Mouse (Mus musculus) adipocyte (in vitro differentiated cells): ENCODE data around the gene Hadha.

Experiments
- DNase-seq: peaks from one replicate; pipeline ENCODE4 v3.0.0-alpha.2; 2016; ENCODE audit warnings: low spot score

The Hadha gene

GRCm38 (mm10) chr5:30154474-30155394, at the start of gene Hadha, which contains the start of gene Hadhb:
Gene Hadha (minus strand): TSS chr5:30155162.
Gene Hadhb (plus strand): TSS chr5:30155248.
- peak; percentile 94 for DNase-seq

- DNase-seq: no peak
Observed at GRCm38 (mm10) chr5:30204441-30204840, 49.5 kb upstream of the Hadha start.

GRCm38 (mm10) chr5:30203216-30203885, 48.4 kb upstream of the Hadha start:
- DNase-seq: no peak

GRCm38 (mm10) chr5:30202221-30202620, 47.3 kb upstream of the Hadha start:
- DNase-seq: no peak

- peak; percentile 78 for DNase-seq
Observed at GRCm38 (mm10) chr5:30201521-30201920, 46.6 kb upstream of the Hadha start.

- DNase-seq: no peak
Observed at GRCm38 (mm10) chr5:30198257-30198656, 43.3 kb upstream of the Hadha start.

- DNase-seq: no peak
Observed at GRCm38 (mm10) chr5:30195340-30195739, 40.4 kb upstream of the Hadha start.

GRCm38 (mm10) chr5:30192452-30192851, 37.5 kb upstream of the Hadha start:
- no peak for DNase-seq

GRCm38 (mm10) chr5:30187687-30188485, 32.9 kb upstream of the Hadha start:
- DNase-seq: no peak

- no peak for DNase-seq
Observed at GRCm38 (mm10) chr5:30175811-30176210, 20.8 kb upstream of the Hadha start.

- no peak for DNase-seq
Observed at GRCm38 (mm10) chr5:30172931-30173692, 18.1 kb upstream of the Hadha start.

GRCm38 (mm10) chr5:30172115-30172514, 17.2 kb upstream of the Hadha start:
- DNase-seq: peak; percentile 45

GRCm38 (mm10) chr5:30170303-30170940, 15.5 kb upstream of the Hadha start:
- DNase-seq: peak; percentile 42

GRCm38 (mm10) chr5:30165234-30165946, 10.4 kb upstream of the Hadha start:
- peak; percentile 22 for DNase-seq

- no peak for DNase-seq
Observed at GRCm38 (mm10) chr5:30162339-30162738, 7.4 kb upstream of the Hadha start.

- no peak for DNase-seq
Observed at GRCm38 (mm10) chr5:30161836-30162235, 6.9 kb upstream of the Hadha start.

GRCm38 (mm10) chr5:30159601-30160000, 4.6 kb upstream of the Hadha start:
- no peak for DNase-seq

GRCm38 (mm10) chr5:30155821-30156629, 1.1 kb upstream of the Hadha start:
- DNase-seq: no peak

GRCm38 (mm10) chr5:30155395-30155792, 432 bp upstream of the Hadha start:
- no peak for DNase-seq
